Mouse (Mus musculus) common myeloid progenitor, adult 5-6 weeks (primary cell): Measurements from ENCODE around the gene Stau1. TPM values are rescaled to one million over a fixed set of nuclear protein-coding genes. Genes with fewer than 3 reads are reported as not detected.

Experiments
- ATAC-seq: replicated peaks from 2 replicates; pipeline ENCODE4 v1.8.0; 2016; ENCODE audit warnings: low read depth, mild to moderate bottlenecking, moderate TSS enrichment, inconsistent platforms; ENCODE audit not compliant: poor library complexity, severe bottlenecking
- total RNA-seq: library from RNA; stranded (forward); fragments of 200-1000, 187-1606 nt; gene quantifications from 2 replicates; pipeline ENCODE4 v1.2.3, GENCODE M21; 2017

The Stau1 gene
- total RNA-seq, 1 experiment from 2014 or later, result 56.3 TPM

DNA sequence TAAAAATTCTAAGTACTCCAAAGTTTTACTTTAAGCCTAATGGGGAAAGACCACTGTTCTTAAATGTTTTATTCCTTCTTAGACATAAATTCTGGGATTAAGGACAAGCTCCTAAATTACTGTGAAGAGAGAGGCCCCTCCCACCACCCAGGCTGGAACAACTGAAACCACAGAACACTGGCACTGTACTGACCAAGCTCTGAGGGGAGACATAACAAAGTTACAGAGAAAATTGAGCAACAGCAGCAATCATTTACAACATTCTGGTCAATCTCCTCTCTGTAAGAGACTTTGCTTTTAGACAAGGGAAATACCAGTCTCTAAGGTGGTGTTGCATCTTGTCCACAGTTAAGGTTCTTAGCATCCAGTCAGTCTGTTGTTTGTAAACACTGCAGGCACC lies 4.2 kb downstream of the Stau1 start:
- ATAC-seq, result 0 out of 2 replicates have a peak, but pooled peaks have one; percentile 15

DNA sequence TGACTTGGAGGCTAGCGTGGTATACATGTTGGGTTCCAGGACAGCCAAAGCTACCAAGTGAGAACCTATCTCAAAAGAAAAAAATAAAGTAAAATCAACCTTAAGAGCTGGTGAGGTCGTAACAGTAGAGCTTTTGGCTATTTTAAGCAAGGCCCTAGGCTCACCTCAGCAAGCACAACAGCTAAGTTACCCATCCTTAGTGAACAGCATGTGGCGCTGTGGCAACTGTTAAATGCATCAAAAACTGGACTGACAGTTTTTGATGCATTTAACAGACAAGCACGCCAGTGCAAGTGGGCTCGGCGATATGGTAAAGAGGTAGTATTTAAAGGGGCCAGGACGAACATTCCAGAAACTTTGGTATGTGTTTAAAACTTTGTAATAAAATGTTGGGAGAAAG lies 5.2 kb downstream of the Stau1 start:
- ATAC-seq, result no peak

DNA sequence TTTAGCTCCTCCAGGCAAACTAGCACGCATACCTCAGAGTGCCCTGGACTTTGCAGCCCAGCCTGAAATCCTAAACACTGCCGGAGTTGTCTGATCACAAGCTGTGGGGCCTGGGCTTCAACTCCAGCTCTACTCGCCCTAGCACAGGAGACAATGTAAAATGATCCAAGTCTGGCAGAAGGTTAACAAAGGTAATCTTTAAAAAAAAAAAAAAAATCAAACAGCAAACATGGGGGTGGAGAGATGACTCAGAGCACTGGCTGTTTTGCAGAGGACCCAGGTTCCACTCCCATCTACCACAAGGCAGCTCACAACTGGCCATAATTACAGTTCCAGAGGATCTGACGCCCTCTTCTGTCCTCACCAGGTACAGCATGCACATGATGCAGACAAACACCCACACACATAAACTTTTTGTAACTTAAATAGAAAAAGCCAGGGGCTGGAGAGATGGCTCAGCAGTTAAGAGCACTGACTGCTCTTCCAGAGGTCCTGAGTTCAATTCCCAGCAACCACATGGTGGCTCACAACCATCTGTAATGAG lies 12.7 kb downstream of the Stau1 start:
- ATAC-seq, result no peak

DNA sequence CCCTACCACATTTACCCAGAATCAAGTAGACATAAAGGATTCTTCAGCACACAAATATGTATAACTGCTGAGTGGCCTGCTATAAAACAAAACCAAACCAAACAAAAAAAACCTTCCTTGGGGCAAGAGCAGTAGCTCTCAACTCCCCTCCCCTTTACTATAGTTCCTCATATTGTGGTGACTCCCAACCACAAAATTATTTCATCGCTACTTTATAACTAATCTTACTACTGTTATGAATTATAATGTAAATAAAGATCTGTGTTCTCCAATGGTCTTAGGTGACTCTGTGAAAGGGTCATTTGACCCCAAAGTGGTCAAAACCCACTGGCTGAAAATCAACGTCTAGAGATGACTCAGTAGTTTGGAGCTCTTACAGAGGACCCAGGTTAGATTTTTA lies 15.9 kb downstream of the Stau1 start:
- peak; percentile 67 for ATAC-seq

DNA sequence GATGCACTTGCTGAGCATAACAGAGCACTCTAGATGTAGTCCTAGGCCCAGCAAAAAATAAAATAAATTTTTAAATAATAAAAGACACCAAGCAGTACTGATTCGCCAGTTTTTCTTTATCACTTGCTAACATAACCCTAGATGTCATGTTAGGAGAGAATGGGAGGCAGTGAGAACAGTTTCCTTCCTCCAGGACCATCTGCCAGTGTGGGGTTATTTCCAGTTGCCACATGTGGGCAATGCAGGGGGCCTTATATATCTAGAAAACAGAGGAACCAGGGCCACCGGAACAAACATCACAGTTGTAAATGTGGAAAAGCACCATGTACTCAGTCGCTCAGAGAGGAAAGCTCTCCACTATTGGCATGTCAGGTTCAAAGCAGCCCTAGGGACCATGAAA lies 18.6 kb downstream of the Stau1 start:
- ATAC-seq, result peak; percentile 53

- peak; percentile 26; the same call in 1 of the 2 replicates for ATAC-seq
Observed at GRCm38 (mm10) chr2:166976356-166976755, 19.7 kb downstream of the Stau1 start.

DNA sequence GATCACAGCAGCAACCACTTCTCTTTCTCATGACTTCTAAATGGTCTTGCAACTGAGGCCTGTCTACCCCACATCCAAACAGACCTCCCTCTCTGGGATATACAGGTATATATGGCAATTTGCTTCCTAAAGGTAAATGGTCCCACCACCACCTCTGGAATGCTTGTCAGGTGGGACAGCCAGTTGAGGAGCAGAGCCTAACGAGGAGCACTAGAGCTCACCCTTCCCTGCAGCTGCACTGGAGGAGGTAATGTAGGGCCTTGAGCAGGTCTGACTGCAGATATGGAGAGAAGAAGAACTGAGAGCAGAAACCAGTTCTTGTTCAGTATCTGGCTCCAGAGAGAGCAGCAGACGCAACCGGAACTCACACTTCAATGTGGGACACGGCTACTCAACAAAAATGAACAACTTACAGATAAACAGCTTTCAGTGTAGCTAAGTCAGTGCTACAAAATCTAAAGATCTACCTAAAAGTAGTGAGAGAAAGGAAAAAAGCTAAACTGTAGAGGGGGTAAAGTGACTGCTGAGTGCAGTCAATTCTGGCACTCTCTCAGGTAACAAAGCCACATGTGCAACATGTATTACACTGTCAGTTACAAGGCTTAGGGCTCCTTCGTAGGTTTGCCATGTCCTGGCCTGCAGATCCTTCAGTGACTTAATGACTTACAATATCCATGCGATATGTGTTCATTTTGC lies 21.8 kb downstream of the Stau1 start:
- ATAC-seq, result no peak

DNA sequence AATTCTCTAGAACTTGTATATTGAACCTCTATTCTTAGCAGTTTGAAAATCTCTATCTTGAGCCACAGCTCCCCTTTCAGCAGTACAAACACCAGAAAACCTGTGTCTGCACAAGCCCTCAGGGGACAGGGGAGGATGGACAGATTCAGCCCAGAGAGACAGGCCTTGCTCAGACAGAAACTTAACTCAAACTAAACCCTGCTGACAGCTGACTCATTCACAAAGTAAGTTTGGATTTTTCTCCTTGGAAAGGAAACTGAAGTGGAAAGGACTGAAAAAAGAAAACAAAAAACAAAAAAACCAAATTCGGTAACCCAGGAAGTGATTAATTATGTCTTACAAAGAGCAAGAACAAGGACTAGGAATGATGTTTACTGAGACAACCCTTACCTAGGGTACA lies 22.9 kb downstream of the Stau1 start:
- ATAC-seq, result no peak

DNA sequence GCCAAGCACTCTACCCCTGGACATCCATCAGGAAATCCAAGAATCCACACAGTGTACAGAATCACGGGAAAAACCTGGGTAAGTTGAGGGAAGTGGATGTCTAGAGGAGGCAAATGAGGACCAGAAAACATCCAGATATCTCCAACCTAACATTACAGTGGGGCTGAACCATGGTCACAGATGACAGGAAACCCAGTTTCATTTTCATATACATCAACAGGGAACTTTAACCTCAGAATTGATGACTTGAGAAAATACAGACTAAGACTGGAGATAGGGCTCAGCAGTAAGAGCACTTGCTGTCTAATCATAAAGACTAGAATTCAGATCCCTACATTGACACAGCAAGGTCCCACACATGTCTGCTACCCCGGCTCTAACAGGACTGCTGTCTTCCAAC lies 31.3 kb downstream of the Stau1 start:
- peak; percentile 15; the same call in 1 of the 2 replicates for ATAC-seq

GRCm38 (mm10) chr2:166963257-166963656 lies 32.8 kb downstream of the Stau1 start:
- no peak for ATAC-seq

DNA sequence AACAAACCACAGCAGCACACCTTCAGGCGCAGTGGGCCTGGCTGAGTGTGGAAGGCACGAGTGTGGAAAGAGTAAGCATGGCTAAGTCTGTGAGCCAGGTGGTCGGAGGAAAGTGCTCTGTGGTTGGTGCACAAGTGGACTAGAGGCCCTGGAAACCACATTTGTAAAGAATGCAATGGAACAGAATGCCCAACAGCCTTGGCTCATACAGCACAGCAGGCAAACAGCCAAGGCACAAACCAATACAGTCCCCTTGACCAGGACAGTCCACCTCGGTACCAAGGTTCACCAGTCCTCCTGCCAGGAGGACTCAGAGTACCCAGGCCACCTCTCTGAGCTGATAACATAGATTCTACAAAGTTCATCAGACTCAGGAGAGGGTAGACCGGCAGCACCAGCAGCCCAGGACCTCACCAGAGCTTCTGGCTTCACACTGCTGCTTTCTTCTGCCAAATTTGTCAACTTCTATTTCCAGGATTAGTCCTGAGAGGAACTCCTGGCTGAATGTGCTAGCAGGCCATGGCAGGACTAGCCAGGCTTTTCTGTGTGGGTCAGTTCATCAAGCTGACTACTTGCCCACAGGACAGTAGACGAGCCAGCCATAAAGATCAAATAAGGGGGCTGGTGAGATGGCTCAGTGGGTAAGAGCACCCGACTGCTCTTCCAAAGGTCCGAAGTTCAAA lies 35.3 kb downstream of the Stau1 start:
- no peak for ATAC-seq

DNA sequence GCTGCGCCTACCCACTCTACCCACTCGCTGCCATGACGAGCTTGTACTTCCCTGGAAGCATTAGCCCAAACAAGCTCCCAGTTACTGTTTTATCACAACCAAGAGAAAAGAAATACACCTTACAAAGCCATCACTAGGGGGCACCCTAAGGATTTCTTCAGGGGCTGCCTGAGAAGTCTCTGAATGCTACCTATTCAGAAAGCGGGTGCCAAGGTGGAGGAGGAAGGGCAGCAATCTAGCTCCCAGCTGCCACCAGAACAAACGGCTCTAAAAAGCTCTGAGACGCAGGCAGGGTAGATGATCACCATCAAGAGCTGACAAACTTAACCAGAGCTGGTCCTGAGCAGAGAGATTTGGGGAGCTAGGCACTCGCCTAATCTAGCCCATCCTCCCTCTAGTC lies 39.3 kb downstream of the Stau1 start:
- peak; percentile 72 for ATAC-seq

DNA sequence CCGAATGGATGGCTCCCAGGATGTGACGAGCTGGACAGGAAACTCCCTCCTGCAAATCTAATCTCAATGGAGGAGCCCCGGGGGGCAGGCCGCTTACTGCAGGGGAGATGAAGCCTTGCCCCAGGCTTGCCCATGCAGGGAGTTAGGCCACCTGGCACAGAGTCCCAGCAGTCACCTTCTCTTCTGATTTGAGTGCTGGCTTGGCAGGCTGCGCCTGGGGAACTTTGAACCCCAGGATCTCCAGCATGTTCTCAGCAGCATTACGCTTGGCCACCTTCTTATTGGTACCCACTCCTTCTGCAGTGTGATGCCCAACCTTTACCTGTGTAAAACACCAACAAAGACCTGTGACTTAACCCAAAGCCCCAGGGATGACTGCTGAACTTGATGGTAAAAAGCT lies 43.9 kb downstream of the Stau1 start:
- ATAC-seq, result no peak

DNA sequence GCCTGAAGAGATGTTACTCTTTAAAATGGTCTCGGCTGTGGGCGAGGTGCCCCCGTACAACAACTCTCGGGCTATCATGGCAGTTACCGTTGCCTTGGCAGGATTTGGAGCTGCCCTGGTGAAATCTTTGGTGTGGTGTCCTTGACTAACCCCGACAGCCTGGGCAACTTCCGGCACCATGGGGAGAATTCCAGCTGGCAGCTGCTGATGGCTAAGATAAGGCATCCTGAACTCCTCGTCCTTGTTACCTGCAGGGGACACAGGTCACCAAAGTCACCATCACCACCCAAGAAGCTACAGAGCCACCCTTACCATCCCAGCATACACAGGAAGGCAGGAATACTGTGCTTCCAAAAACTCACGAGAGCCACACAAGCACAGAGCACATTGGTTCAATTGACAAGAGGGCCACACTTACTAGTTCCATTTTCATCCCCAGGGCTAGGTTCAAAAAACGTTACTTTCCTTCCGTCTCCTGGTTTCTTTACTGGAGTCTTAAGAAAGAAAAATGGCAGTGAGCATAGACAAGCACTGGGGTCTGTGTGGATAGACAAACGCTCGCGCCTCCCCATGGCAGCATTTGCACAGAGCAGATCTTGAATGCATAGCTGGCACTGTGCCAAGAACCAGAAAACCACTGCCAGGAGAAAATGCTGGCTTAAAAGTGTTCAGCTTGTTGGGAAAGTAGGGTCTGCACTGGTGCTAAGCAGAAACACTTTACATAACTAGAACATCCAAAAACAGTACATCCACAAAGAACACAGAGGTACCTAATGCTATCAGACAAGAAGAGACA lies 45.0 kb downstream of the Stau1 start:
- no peak for ATAC-seq

DNA sequence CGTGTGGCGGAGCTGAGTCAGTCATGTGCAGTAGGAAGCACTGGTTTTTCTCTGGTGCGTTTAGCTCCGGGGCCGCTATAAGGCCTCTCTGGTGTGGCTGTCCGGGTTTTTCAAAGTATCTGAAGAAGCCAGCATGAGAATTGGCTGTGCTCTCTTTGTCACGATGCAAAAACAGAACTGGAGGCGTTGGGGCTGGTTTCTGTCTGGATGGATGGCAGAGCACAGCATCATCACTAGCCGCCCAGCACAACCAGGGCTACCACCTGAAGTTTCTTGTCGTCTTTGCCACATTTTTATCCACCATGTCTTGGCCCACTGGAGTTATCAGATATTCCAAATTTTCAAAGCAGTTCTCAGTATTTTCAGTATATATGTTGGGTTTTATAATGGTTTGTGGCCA lies 47.2 kb downstream of the Stau1 start:
- no peak for ATAC-seq

- ATAC-seq, result no peak
Observed at GRCm38 (mm10) chr2:166948246-166948645, 47.9 kb downstream of the Stau1 start.

DNA sequence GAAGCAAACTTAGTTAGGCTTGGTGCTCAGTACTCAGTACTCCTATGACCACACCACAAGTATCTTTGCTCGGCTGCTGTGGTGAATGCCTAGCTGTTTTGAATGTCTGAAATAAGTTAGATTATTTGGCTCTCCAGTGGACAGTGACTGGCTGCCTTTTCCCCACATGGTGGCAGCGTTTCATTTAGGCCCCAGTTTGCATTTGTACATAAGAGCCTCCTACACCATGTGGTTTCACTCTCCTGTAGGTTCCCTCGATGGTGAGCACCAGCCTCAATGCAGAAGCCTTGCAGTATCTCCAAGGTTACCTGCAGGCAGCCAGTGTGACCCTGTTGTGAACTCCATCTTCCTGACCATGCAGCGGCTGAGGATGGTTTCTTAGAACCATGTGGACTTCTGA lies 50.6 kb downstream of the Stau1 start:
- ATAC-seq, result peak; percentile 63; the same call in 1 of the 2 replicates

GRCm38 (mm10) chr2:166944346-166944745 lies 51.8 kb downstream of the Stau1 start:
- ATAC-seq, result no peak

DNA sequence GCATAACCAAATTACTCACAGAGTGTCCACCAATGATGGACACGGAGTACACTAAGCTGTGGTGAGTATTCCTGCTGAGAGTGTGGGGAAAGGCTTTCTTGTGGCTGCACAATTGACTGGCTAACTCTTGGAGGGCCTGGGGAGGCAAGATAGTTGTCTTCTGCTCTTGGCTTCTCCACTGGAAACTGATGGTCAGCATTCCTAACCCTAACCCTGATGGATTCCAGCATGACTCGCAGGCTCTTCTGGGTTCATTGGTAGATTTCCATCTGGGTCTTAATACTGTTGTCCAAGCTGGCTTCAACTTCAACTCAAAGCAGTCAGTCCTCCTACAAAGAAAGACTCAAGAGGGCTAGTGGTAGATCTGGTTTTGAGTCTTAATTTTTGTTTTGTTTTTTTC lies 53.0 kb downstream of the Stau1 start:
- ATAC-seq, result no peak

GRCm38 (mm10) chr2:166936166-166936565 lies 59.9 kb downstream of the Stau1 start:
- ATAC-seq, result no peak

- ATAC-seq, result no peak
Observed at GRCm38 (mm10) chr2:166935582-166935981, 60.5 kb downstream of the Stau1 start.
